Mouse (Mus musculus) ovary, adult 18-20 months (tissue): ENCODE results near the gene Lpcat2.
A peak's percentile ranks its signal among the peaks of the same experiment; 100 is the strongest.

Source experiments
- DNase-seq: peaks from one replicate; pipeline ENCODE4 v3.0.0; 2022; ENCODE audit warnings: low spot score, mixed read lengths

The Lpcat2 gene

GRCm38 (mm10) chr8:92855171-92855894, at the start of gene Lpcat2:
TSS of gene Lpcat2 (plus strand) at chr8:92855339.
- peak; percentile 59 for DNase-seq

GRCm38 (mm10) chr8:92812773-92813172, 42.4 kb upstream of the Lpcat2 start:
- no peak for DNase-seq

GRCm38 (mm10) chr8:92815661-92816060, 39.5 kb upstream of the Lpcat2 start:
- no peak for DNase-seq

- peak; percentile 77 for DNase-seq
Measured at GRCm38 (mm10) chr8:92817928-92818818, 37.0 kb upstream of the Lpcat2 start.

- DNase-seq, result no peak
Measured at GRCm38 (mm10) chr8:92821151-92821550, 34.0 kb upstream of the Lpcat2 start.

- DNase-seq, result no peak
Measured at GRCm38 (mm10) chr8:92822386-92822785, 32.8 kb upstream of the Lpcat2 start.

- no peak for DNase-seq
Measured at GRCm38 (mm10) chr8:92825991-92826390, 29.1 kb upstream of the Lpcat2 start.

GRCm38 (mm10) chr8:92827243-92828034, 27.7 kb upstream of the Lpcat2 start, which contains the start of gene Mmp2:
TSS of gene Mmp2 (plus strand) at chr8:92827291.
- DNase-seq, result peak; percentile 37

- DNase-seq, result peak; percentile 30
Measured at GRCm38 (mm10) chr8:92828251-92828743, 26.8 kb upstream of the Lpcat2 start.

GRCm38 (mm10) chr8:92834065-92834731, 20.9 kb upstream of the Lpcat2 start:
- DNase-seq, result no peak

GRCm38 (mm10) chr8:92834786-92835500, 20.2 kb upstream of the Lpcat2 start:
- no peak for DNase-seq

GRCm38 (mm10) chr8:92835901-92836300, 19.2 kb upstream of the Lpcat2 start:
- no peak for DNase-seq

GRCm38 (mm10) chr8:92838616-92839015, 16.5 kb upstream of the Lpcat2 start:
- DNase-seq, result no peak

GRCm38 (mm10) chr8:92839161-92839560, 16.0 kb upstream of the Lpcat2 start:
- DNase-seq, result no peak

GRCm38 (mm10) chr8:92839876-92840275, 15.3 kb upstream of the Lpcat2 start:
- DNase-seq, result no peak

GRCm38 (mm10) chr8:92846684-92847083, 8.5 kb upstream of the Lpcat2 start:
- peak; percentile 70 for DNase-seq

GRCm38 (mm10) chr8:92847299-92847698, 7.8 kb upstream of the Lpcat2 start:
- DNase-seq, result peak; percentile 54

- DNase-seq, result peak; percentile 32
Measured at GRCm38 (mm10) chr8:92849261-92849660, 5.9 kb upstream of the Lpcat2 start.

- DNase-seq, result peak; percentile 79
Measured at GRCm38 (mm10) chr8:92850239-92850638, 4.9 kb upstream of the Lpcat2 start.

GRCm38 (mm10) chr8:92851381-92851780, 3.8 kb upstream of the Lpcat2 start:
- DNase-seq, result no peak
